Mouse (Mus musculus): ENCODE data around the gene Olfr1084.
"Not testable (repeated sequence)": the region's sequence is repeated elsewhere in the genome, so short reads cannot be mapped to it uniquely, and the experiment has no call there.

The Olfr1084 gene

GRCm38 (mm10) chr2:86639625-86640024 is at the start of gene Olfr1084:
TSS of gene Olfr1084 (minus strand) at chr2:86639725.
- DNase-seq, result not testable (repeated sequence)

- DNase-seq, result no peak
Measured at GRCm38 (mm10) chr2:86679992-86680391, 40.5 kb upstream of the Olfr1084 start, which contains the start of gene Olfr1086. TSS of gene Olfr1086 (minus strand) at chr2:86680092.

DNA sequence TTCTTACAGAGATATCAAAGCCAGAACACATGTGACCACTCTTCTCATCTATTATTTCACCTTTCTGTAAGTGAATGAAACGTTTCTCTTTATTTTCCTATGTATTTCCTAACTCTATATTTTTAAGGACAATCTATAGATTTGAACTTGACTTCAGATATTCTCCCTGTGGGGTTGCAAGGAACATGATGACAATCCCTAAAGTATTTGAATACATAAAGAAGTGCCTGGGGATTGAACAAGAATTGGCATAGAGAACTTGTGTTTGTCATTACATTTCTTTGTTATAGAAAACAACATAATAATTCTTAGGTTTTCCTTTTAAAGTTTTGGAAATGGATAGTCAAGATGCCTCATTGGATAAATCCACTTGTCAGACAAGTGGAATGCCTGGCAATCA is 22.4 kb upstream of the Olfr1084 start, which contains the start of gene Olfr1085:
TSS of gene Olfr1085 (minus strand) at position 101 of the 400 bp plus-strand sequence.
- no peak for DNase-seq

DNA sequence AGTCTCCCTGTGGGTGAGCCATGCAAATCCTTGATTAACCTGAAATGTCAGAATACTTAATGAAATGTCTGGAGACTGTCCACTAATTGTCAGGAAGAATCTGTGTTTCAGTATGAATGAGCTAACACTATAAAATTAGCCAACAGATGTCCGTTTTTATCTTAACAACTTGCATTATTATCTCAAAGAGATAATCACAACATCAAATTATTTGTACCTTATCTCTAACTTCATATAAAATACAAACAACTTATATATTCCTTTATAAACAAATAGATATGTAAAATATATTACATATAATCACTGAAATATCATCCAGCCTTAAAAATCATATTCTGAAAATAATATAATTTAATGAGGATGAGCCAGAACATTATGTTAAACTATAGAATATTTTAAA is 40.7 kb downstream of the Olfr1084 start, which contains the start of gene Olfr1082:
TSS of gene Olfr1082 (minus strand) at position 101 of the 400 bp plus-strand sequence.
- not testable (repeated sequence) for DNase-seq
